Mouse (Mus musculus) spleen, embryonic (tissue): ENCODE results near the gene Slamf9.

Source experiments
- CTCF ChIA-PET: fragments of 350-600 bp; sonication (Branson Sonifier 250); formaldehyde crosslinking; loops from one replicate; lab custom pipeline; 2022; lab: Charles Lee

Slamf9 gene

GRCm38 (mm10) chr1:172487859-172488258, 12.7 kb downstream of the Slamf9 start:
- CTCF ChIA-PET, result no interaction called here

GRCm38 (mm10) chr1:172488831-172489230, 13.7 kb downstream of the Slamf9 start:
- CTCF ChIA-PET, result no interaction called here

- CTCF ChIA-PET, result interaction anchor here (0.9 to 2.5 kb wide), 3 partner anchors 26 to 81 kb away, joined by 3 to 14 read pairs (median 4); no protein-coding TSS in a partner anchor
Observed at GRCm38 (mm10) chr1:172489585-172490250, 14.6 kb downstream of the Slamf9 start.

- CTCF ChIA-PET, result interaction anchor here (0.7 to 2.5 kb wide), 4 partner anchors 8 to 81 kb away, joined by 3 to 14 read pairs (median 4); no protein-coding TSS in a partner anchor
Observed at GRCm38 (mm10) chr1:172490261-172490661, 15.1 kb downstream of the Slamf9 start.

- CTCF ChIA-PET, result interaction anchor here (0.6 to 2.5 kb wide), 3 partner anchors 33 to 83 kb away, joined by 3 to 14 read pairs (median 4); no protein-coding TSS in a partner anchor
Observed at GRCm38 (mm10) chr1:172492047-172492446, 16.9 kb downstream of the Slamf9 start.

- CTCF ChIA-PET, result no interaction called here
Observed at GRCm38 (mm10) chr1:172493516-172493915, 18.4 kb downstream of the Slamf9 start.

- CTCF ChIA-PET, result no interaction called here
Observed at GRCm38 (mm10) chr1:172496030-172496429, 20.9 kb downstream of the Slamf9 start.

- CTCF ChIA-PET, result interaction anchor here (0.5 kb wide), 1 partner anchor 65 kb away, joined by 4 read pairs; no protein-coding TSS in a partner anchor
Observed at GRCm38 (mm10) chr1:172497428-172497827, 22.3 kb downstream of the Slamf9 start.

- CTCF ChIA-PET, result interaction anchor here (0.5 to 0.9 kb wide), 2 partner anchors 88 to 133 kb away, joined by 3 read pairs; partner anchors contain the start of gene Dusp23
Observed at GRCm38 (mm10) chr1:172499765-172500441, 24.7 kb downstream of the Slamf9 start, which contains the start of gene Tagln2. Tagln2 (plus strand) TSS chr1:172500047.

GRCm38 (mm10) chr1:172500451-172501370, 25.6 kb downstream of the Slamf9 start:
- CTCF ChIA-PET, result interaction anchor here (0.9 kb wide), 1 partner anchor 132 kb away, joined by 3 read pairs; the partner anchor contains the start of gene Dusp23

GRCm38 (mm10) chr1:172501371-172502144, 26.4 kb downstream of the Slamf9 start:
- CTCF ChIA-PET, result no interaction called here

- CTCF ChIA-PET, result no interaction called here
Observed at GRCm38 (mm10) chr1:172502145-172503110, 27.3 kb downstream of the Slamf9 start.

GRCm38 (mm10) chr1:172503111-172503997, 28.2 kb downstream of the Slamf9 start:
- CTCF ChIA-PET, result interaction anchor here (0.5 to 0.6 kb wide), 2 partner anchors 27 to 92 kb away, joined by 3 to 4 read pairs; no protein-coding TSS in a partner anchor

- CTCF ChIA-PET, result interaction anchor here (1.0 kb wide), 1 partner anchor 10 kb away, joined by 3 read pairs; no protein-coding TSS in a partner anchor
Observed at GRCm38 (mm10) chr1:172504756-172505155, 29.6 kb downstream of the Slamf9 start.

GRCm38 (mm10) chr1:172507001-172507400, 31.8 kb downstream of the Slamf9 start:
- CTCF ChIA-PET, result no interaction called here

- CTCF ChIA-PET, result no interaction called here
Observed at GRCm38 (mm10) chr1:172507701-172508100, 32.5 kb downstream of the Slamf9 start.

- CTCF ChIA-PET, result no interaction called here
Observed at GRCm38 (mm10) chr1:172508172-172508571, 33.0 kb downstream of the Slamf9 start.

GRCm38 (mm10) chr1:172509235-172509634, 34.1 kb downstream of the Slamf9 start:
- CTCF ChIA-PET, result no interaction called here
